Mouse (Mus musculus) forebrain, embryonic 13.5 days (tissue): ENCODE measurements around the gene Efna5. TPM values are rescaled to one million over a fixed set of nuclear protein-coding genes. Genes with fewer than 3 reads are reported as not detected.

Experiments used
- ATAC-seq: fragments of 200-750 bp; cut with Nextera tagmentation; 2 replicates; pipeline ENCODE4 v1.8.0; 2017
- H3K27ac ChIP-seq: fragments of 300-500 bp; sonication (generic); 2 replicates; pipeline ENCODE4 v1.5.1; 2015; ENCODE audit warnings: inconsistent platforms, mild to moderate bottlenecking, moderate library complexity
- H3K27me3 ChIP-seq: fragments of 300-500 bp; sonication (generic); 2 replicates; pipeline ENCODE4 v1.6.1; 2015; ENCODE audit warnings: mild to moderate bottlenecking, inconsistent platforms
- H3K36me3 ChIP-seq: fragments of 300-500 bp; sonication (generic); 2 replicates; pipeline ENCODE4 v1.6.1; 2015; ENCODE audit warnings: mild to moderate bottlenecking, inconsistent platforms; ENCODE audit not compliant: poor library complexity, severe bottlenecking
- H3K4me1 ChIP-seq: fragments of 300-500 bp; sonication (generic); 2 replicates; pipeline ENCODE4 v1.6.1; 2015; ENCODE audit warnings: inconsistent platforms
- H3K4me2 ChIP-seq: fragments of 300-500 bp; sonication (generic); 2 replicates; pipeline ENCODE4 v1.6.1; 2015; ENCODE audit warnings: inconsistent platforms, mild to moderate bottlenecking, moderate library complexity
- H3K4me3 ChIP-seq: fragments of 300-500 bp; sonication (generic); 2 replicates; pipeline ENCODE4 v1.5.1; 2015; ENCODE audit warnings: mild to moderate bottlenecking, inconsistent platforms
- H3K9ac ChIP-seq: fragments of 300-500 bp; sonication (generic); 2 replicates; pipeline ENCODE4 v1.6.1; 2015; ENCODE audit warnings: mild to moderate bottlenecking, inconsistent platforms
- H3K9me3 ChIP-seq: fragments of 300-500 bp; sonication (generic); replicated peaks from 2 replicates; pipeline ENCODE4 v1.6.1; 2016; ENCODE audit warnings: inconsistent platforms
- WGBS: fragments of 180-500 bp; shearing (Covaris S2); methylation state at CpG from one replicate; pipeline ENCODE4 v1.1.7; 2015; 5-methylcytosine and 5-hydroxymethylcytosine counted together
- polyA plus RNA-seq: library from polyadenylated mRNA; unstranded; fragments of >200 nt; fragmentation: Nextera tagmentation; extraction: Ambion mirVana; gene quantifications from 2 replicates; pipeline ENCODE4 v1.2.1, GENCODE M21; 2015

Efna5 gene
- polyA plus RNA-seq, 1 experiment from 2014 or later, result 27.2 TPM

DNA sequence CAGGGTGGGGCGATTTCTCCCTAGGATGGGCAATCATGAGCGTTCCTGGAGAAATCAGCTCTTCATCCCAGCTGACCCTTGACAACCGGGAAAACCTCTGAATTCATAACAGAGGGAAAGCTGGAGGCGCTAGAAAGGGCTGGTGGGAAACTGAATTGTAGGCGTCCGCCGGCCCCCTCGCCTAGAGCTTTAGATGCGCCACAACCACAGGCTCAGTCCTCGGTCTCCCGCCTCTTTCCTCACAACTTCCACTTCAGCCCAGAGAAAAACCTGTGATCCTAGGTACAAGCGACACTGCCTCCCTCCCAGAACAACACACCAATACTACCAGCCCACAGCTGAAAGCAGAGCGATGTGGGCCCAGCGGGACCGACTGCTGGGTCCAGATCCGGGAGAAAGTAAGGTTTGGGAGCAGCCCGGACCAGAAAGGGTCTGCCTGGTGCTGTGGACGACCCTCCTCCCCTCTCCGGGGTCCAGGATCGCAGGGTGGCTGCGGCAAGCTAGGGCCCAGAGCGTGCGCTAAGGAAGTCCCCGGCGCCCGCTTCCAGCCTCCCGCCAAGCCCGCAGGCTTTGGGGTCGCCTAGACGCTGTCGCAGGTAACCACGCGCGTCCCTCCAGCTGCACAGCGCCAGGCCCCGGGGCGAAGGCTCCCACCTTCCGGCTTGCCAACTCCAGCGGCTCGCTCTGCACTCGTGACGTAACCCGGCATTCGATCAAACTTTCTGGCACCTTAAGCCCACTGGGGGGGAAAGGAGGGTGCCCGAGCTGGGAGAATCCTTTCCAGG lies 1.4 kb downstream of the Efna5 start:
- no peaks in the 10 kb centered on the region for H3K36me3 ChIP-seq
- H3K4me2 ChIP-seq, result peak overlapping the region; percentile 97
- WGBS, result 2% methylated on average over 35 of the region's 45 CpGs
- H3K9ac ChIP-seq, result peak overlapping the region; percentile 82
- H3K27me3 ChIP-seq, result peaks cover 44% of the 10 kb centered on the region
- peak overlapping the region; percentile 73 for H3K4me3 ChIP-seq
- peaks cover 15% of the 10 kb centered on the region; the same call in 1 of the 2 replicates for H3K4me1 ChIP-seq
- ATAC-seq, result 0 out of 2 replicates have a peak, but pooled peaks have one; percentile 4
- H3K9me3 ChIP-seq, result no peaks in the 10 kb centered on the region
- no peak overlapping the region for H3K27ac ChIP-seq

DNA sequence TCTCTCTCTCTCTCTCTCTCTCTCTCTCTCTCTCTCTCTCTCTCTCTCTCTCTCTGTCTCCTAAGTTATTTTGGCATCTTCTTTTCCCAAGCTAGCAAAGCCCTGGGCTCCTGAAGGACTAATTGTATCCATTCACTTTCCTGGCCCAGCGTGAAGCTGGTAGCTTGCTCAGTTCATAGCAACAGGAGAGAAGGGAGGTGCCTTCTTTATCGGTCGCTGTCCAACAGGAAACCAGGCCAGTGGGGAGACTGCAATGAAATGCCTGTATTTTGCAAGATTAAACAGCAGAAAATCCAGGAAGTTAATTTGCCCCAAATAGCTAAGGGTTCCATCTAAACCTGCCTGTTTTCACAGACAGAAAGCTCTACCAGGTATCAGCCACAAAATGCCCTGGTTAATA lies 5.4 kb downstream of the Efna5 start:
- Histone ChIP-seq H3K4me2 (0 out of 2 replicates have a peak overlapping the region, but pooled peaks have one; percentile 1), H3K9ac (no peak overlapping the region), H3K9me3 (no peaks in the 10 kb centered on the region), H3K4me3 (no peak overlapping the region), H3K36me3 (no peaks in the 10 kb centered on the region), H3K27me3 (peaks cover 70% of the 10 kb centered on the region), H3K27ac (no peak overlapping the region), H3K4me1 (peaks cover 28% of the 10 kb centered on the region)
- WGBS, result 6% methylated on average over 3 of the region's 3 CpGs
- ATAC-seq, result no peak

DNA sequence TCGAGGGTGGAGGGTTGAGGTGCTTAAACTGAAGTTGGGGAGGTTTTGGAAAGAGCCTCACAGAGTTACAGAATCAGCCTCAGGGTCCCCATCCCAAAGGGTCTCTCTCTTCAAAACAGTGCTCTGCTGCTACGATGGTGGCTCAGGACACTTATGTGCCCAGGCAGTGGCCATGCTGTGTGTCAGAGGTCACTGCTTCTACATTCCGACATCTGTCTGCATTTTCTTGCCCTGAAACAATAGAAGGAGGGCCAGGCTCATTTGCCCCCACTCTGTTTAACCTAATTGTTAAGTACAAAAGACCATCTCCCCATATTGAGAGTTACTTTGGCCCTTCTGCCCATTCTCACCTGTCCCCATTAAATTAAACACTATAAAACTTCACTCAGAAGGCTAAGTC lies 9.2 kb downstream of the Efna5 start:
- Histone ChIP-seq H3K27me3 (peaks cover 64% of the 10 kb centered on the region), H3K4me1 (peaks cover 24% of the 10 kb centered on the region), H3K27ac (no peak overlapping the region), H3K4me2 (0 out of 2 replicates have a peak overlapping the region, but pooled peaks have one; percentile 10), H3K4me3 (no peak overlapping the region), H3K9me3 (no peaks in the 10 kb centered on the region), H3K9ac (no peak overlapping the region), H3K36me3 (no peaks in the 10 kb centered on the region)
- no peak for ATAC-seq
- 5% methylated on average over 3 of the region's 3 CpGs for WGBS

DNA sequence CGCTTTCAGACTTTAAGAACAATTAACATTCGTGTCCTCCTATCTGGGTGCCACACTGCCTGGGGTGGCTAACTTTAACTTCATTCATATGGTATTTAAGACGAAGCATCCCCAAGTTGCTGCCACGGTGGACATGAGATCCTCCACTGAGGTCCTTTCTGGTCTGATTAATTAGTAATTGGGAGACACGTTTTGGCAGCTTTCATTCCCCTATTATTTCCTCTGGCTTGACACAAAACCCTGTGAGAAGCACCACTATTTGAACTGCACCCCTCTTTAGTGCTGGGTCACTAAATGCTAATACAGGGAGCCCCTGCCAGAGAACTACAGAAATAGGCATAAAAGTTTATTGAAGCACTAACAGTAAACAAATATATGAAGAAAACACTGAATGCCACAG lies 9.9 kb downstream of the Efna5 start:
- no peak overlapping the region for H3K27ac ChIP-seq
- H3K4me3 ChIP-seq, result no peak overlapping the region
- WGBS, result 6% methylated on average over 5 of the region's 5 CpGs
- no peaks in the 10 kb centered on the region for H3K9me3 ChIP-seq
- no peak overlapping the region for H3K4me2 ChIP-seq
- H3K9ac ChIP-seq, result no peak overlapping the region
- peak; percentile 38; the same call in 1 of the 2 replicates for ATAC-seq
- no peaks in the 10 kb centered on the region for H3K36me3 ChIP-seq
- H3K27me3 ChIP-seq, result peaks cover 60% of the 10 kb centered on the region
- peaks cover 24% of the 10 kb centered on the region for H3K4me1 ChIP-seq

DNA sequence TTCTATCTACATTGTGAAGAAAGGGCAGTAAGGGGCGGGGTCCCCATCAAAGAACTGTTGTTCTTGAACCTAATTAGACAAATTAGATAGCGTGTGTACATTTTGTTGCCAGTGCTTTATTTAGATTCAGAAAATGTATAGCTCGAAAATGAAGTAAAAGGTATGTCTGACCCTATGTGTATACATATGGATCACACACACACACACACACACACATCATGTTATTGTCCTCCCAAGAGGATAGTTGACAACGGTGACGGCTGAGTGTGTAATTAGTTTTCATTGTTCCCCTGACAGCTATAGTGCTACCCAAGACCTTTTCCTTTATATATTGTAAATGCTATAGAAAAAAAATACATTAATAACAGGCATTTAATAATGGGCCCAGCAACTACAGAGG lies 10.7 kb downstream of the Efna5 start:
- 20% methylated on average over 5 of the region's 5 CpGs for WGBS
- no peak overlapping the region for H3K27ac ChIP-seq
- H3K27me3 ChIP-seq, result peaks cover 57% of the 10 kb centered on the region
- peaks cover 20% of the 10 kb centered on the region for H3K4me1 ChIP-seq
- H3K9ac ChIP-seq, result no peak overlapping the region
- H3K4me3 ChIP-seq, result no peak overlapping the region
- H3K36me3 ChIP-seq, result no peaks in the 10 kb centered on the region
- no peak overlapping the region for H3K4me2 ChIP-seq
- no peak for ATAC-seq
- H3K9me3 ChIP-seq, result no peaks in the 10 kb centered on the region

DNA sequence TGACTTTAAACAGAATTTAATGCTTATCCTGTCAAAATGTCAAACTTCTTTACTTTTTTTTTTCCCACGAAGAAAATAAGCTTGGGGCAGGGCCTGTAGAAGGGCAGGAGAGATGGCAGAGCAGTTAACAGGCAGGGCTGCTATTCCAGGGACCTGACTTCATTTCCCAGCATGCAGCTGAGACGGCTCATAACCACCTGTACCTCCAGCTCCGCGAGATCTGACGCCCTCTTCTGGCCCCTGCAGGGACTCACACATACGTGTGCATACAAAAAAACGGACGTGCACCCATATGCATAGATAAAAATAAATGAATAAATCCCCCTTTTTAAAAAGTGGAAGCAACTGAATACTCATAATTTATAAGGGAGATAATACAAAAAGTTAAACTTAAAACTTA lies 16.2 kb downstream of the Efna5 start:
- Histone ChIP-seq H3K4me3 (no peak overlapping the region), H3K4me1 (peaks cover 15% of the 10 kb centered on the region), H3K36me3 (no peaks in the 10 kb centered on the region), H3K9ac (no peak overlapping the region), H3K4me2 (no peak overlapping the region), H3K27me3 (peaks cover 27% of the 10 kb centered on the region), H3K9me3 (no peaks in the 10 kb centered on the region), H3K27ac (no peak overlapping the region)
- 94% methylated on average over 8 of the region's 8 CpGs for WGBS
- ATAC-seq, result no peak

DNA sequence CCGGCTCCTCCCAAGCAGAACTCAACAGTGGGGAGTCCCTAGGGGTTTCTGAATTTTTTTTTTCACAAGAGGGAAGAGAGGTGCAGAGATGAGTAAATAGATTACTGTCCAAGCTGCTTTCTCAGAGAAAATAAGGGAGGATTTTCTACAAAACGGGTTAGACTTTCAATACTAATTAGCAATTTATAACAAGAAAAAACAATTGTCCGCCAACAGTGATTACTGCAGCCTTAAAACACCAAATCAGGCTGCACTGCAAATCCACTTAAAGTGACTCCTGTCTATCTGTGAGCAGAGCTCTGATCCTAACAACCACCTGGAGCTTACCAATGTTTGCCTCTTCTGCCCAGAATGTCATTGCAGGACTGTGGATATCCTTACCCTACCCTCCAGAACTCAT lies 18.1 kb downstream of the Efna5 start:
- 25% methylated on average over 3 of the region's 3 CpGs for WGBS
- H3K27ac ChIP-seq, result no peak overlapping the region
- H3K9me3 ChIP-seq, result no peaks in the 10 kb centered on the region
- no peak for ATAC-seq
- no peaks in the 10 kb centered on the region for H3K36me3 ChIP-seq
- peaks cover 12% of the 10 kb centered on the region for H3K27me3 ChIP-seq
- no peak overlapping the region for H3K4me3 ChIP-seq
- peaks cover 15% of the 10 kb centered on the region for H3K4me1 ChIP-seq
- H3K9ac ChIP-seq, result no peak overlapping the region
- no peak overlapping the region for H3K4me2 ChIP-seq

DNA sequence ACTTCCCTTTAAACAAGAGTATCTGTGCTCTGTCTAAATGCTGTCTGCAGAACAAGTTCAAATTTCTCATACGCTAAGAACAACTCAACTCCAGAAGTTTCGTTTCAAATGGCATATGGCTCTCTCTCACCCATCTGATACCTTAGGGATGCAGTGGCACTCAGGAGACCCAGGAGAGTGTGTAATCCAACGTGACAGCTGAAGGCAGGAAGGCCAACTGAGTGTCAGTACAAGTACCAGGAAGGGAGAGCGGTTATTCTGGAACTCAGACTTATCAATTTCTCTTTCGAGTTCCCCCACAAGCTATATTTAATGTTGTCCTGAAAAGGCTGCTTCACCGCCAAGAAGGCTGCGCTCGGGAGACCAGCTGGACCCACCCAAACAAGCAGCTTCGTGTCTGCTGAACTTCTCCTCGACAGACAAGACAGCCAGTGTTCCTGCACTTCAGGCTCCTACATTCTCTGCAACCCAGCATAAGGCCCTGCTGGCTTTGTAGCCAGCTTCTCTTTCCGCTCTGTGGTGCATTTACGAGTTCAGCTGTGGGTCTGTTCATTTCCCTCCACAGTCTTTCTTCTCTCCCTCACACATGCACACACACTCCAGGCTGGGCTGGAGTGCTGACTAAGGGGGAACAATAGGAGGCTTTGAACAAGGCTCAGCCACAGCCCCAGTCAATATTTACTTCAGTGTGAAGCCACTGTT lies 18.7 kb downstream of the Efna5 start:
- H3K36me3 ChIP-seq, result no peaks in the 10 kb centered on the region
- WGBS, result 34% methylated on average over 12 of the region's 12 CpGs
- H3K4me3 ChIP-seq, result no peak overlapping the region
- peaks cover 15% of the 10 kb centered on the region for H3K4me1 ChIP-seq
- H3K27ac ChIP-seq, result peak overlapping the region; percentile 57; the same call in 1 of the 2 replicates
- peak overlapping the region; percentile 37; the same call in 1 of the 2 replicates for H3K9ac ChIP-seq
- peaks cover 6% of the 10 kb centered on the region for H3K27me3 ChIP-seq
- no peaks in the 10 kb centered on the region for H3K9me3 ChIP-seq
- H3K4me2 ChIP-seq, result peak overlapping the region; percentile 32; the same call in 1 of the 2 replicates
- ATAC-seq, result peak; percentile 83

DNA sequence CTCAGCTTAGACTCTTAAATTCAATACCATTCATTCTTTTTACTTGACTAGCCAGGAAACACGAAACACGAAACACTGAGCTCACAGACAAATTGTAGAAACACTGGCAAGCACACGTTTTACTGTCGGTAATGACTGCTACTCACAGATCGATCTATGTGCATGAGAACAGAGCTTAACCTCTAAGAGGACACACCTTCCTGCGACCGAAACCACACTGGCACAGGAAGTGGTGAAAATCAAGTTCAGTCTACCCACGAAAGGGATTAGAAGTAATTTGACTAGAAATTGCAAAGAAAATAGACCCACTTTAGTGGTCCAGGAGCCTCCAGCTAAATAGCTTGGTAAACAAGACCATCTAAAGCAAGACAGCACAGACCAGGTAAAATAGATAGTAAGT lies 23.8 kb downstream of the Efna5 start:
- no peaks in the 10 kb centered on the region for H3K36me3 ChIP-seq
- no peak overlapping the region for H3K4me2 ChIP-seq
- no peak overlapping the region for H3K27ac ChIP-seq
- no peaks in the 10 kb centered on the region for H3K9me3 ChIP-seq
- H3K4me1 ChIP-seq, result peaks cover 22% of the 10 kb centered on the region
- ATAC-seq, result no peak
- WGBS, result 80% methylated on average over 8 of the region's 8 CpGs
- no peak overlapping the region for H3K4me3 ChIP-seq
- H3K27me3 ChIP-seq, result no peaks in the 10 kb centered on the region
- no peak overlapping the region for H3K9ac ChIP-seq

DNA sequence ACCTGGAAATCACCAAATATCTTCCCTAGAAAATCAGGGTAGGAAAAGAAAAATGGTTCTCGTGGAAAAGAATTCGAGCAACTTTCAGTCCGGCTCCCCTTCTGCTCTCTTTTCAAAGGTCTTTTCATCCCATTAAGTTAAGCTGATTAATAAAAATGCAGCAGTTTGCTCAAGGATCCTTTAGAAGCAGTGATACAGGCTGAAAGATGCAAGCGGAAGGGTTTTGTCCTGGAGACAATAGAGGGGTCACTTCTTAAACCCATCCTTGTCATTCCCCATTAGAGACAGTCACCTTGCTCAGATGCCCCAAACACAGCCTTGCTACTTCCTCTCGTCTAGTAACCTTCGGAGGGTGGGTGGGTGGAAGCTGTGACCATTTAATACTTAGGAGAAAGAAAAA lies 27.4 kb downstream of the Efna5 start:
- peaks cover 14% of the 10 kb centered on the region for H3K4me1 ChIP-seq
- no peak overlapping the region for H3K27ac ChIP-seq

DNA sequence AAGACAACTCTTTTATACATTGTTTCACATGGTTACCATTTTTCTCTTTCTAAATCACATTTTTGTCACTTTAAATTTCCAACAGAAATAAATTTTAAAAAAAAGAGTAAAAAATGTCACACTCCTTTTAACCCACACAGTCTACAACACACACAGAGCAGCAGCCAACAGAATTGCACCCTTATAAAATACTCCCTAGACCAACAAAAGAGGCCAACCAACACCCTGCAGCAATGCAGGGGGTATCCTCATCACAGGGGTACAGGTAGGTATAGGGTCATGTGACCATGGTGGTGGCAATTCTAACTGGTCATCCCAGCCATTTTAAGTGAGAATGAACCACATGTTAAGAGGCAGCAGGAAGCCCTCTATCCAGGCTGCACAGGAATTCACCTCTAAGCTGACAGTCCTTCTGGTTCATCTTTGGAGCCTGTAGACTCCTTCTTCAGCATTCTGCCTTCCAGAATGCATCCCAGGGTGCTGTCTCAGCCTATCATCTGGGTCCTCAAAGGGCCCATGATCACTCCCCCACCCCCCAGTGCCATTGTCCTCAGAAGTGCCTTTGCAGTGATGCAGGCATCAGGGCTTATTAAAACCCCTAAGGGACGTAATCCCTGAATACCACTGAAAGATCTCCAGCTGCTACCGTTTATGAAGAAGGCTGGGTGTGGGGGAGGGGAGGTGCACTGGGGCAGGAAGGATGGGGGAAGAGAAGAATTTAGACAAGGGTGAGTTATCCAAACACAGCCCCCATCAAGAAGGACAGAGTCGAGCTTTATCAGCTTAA lies 28.1 kb downstream of the Efna5 start:
- peak overlapping the region; percentile 38 for H3K4me2 ChIP-seq
- no peaks in the 10 kb centered on the region for H3K27me3 ChIP-seq
- no peak overlapping the region for H3K4me3 ChIP-seq
- no peaks in the 10 kb centered on the region for H3K9me3 ChIP-seq
- no peak overlapping the region for H3K27ac ChIP-seq
- 1% methylated on average over 3 of the region's 3 CpGs for WGBS
- H3K4me1 ChIP-seq, result peaks cover 14% of the 10 kb centered on the region
- 0 out of 2 replicates have a peak overlapping the region, but pooled peaks have one; percentile 38 for H3K9ac ChIP-seq
- H3K36me3 ChIP-seq, result no peaks in the 10 kb centered on the region
- ATAC-seq, result peak; percentile 63

More for the DNA sequence above, 27.4 kb downstream of the Efna5 start:
- H3K9ac ChIP-seq, result 0 out of 2 replicates have a peak overlapping the region, but pooled peaks have one; percentile 38
- no peaks in the 10 kb centered on the region for H3K36me3 ChIP-seq
- no peaks in the 10 kb centered on the region for H3K9me3 ChIP-seq
- no peaks in the 10 kb centered on the region for H3K27me3 ChIP-seq
- no peak for ATAC-seq
- H3K4me2 ChIP-seq, result peak overlapping the region; percentile 38
- no peak overlapping the region for H3K4me3 ChIP-seq
- 4% methylated on average over 6 of the region's 6 CpGs for WGBS

DNA sequence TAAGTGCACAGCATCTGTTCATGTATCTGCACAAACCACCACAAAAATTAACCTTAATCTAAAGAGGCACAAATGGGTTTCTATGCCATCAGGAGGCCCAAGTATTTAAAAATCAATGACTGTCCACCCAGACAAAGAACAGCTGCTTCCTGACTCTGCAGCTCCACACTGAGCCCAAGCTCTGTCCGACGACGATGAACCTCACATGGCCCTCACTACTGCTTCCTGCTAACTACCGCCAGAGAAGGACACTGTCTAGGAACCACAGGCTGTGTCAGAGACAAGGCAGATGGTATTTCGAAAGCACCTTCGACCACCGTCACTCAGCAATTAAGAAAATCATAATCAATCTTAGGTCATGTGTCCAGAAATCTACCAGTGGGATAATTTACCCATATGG lies 29.8 kb downstream of the Efna5 start:
- Histone ChIP-seq H3K9ac (no peak overlapping the region), H3K4me3 (no peak overlapping the region), H3K4me1 (peaks cover 14% of the 10 kb centered on the region), H3K4me2 (no peak overlapping the region), H3K9me3 (no peaks in the 10 kb centered on the region), H3K27ac (no peak overlapping the region), H3K27me3 (no peaks in the 10 kb centered on the region), H3K36me3 (no peaks in the 10 kb centered on the region)
- 54% methylated on average over 7 of the region's 7 CpGs for WGBS
- no peak for ATAC-seq
